Mouse (Mus musculus): ENCODE data around the gene Obp2a.

- no peak for TF ChIP-seq POLR2A (IDR thresholded peaks at IDR 0.05; ENCODE audit: borderline replicate concordance, extremely low read depth, insufficient read depth, insufficient read length, poor library complexity, severe bottlenecking)
- no peak for TF ChIP-seq CTCF (IDR thresholded peaks at IDR 0.05; ENCODE audit: borderline replicate concordance, extremely low read depth, insufficient read depth, insufficient read length)
These were observed 43.2 kb upstream of the Obp2a start for GRCm38 (mm10) chr2:25656691-25657090.

Data from brain, embryonic 14.5 days (tissue).